Mouse (Mus musculus): ENCODE measurements around the gene Pitpnm1. TPM values are rescaled to one million over a fixed set of nuclear protein-coding genes. Genes with fewer than 3 reads are reported as not detected.

Pitpnm1 gene
- total and polyA plus RNA-seq, 2 experiments from 2014 or later: 127 to 187 TPM

DNA sequence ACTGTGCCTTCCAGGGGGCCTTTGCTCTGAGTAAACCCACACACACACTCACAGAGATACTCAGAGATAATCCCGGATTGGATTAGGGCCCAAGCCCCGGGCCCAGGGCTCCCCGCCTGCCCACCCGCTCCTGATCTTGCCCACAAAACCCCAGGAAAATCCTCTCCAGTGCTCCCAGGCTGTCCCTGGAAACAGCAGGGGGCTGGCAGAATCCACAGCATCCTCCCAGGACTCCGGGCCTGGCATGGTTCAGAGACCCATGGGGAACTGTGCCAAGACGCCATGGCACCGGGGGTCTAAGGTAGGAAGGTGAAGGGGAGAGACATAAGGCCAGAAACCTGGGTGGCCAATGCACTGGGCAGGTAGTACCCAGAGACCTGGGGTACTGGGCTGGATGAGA is 16.5 kb upstream of the Pitpnm1 start:
- Histone ChIP-seq H3K4me1 (ENCODE audit: insufficient read depth, low read length) (no peaks in the 10 kb centered on the region), H3K9ac (replicated peaks; ENCODE audit: low read length, poor library complexity, severe bottlenecking) (no peak overlapping the region), H3K4me2 (ENCODE audit: low read depth, low read length, poor library complexity, severe bottlenecking) (no peak overlapping the region), H3K36me3 (ENCODE audit: insufficient read depth, low read length) (no peaks in the 10 kb centered on the region), H3K27me3 (ENCODE audit: insufficient read depth, low read length) (no peaks in the 10 kb centered on the region), H3K27ac (ENCODE audit: low read depth, low read length) (no peak overlapping the region), H3K4me3 (ENCODE audit: low read depth, low read length) (no peak overlapping the region), H3K9me3 (ENCODE audit: low read length) (no peaks in the 10 kb centered on the region)
- WGBS: 83% methylated on average over 7 of the region's 7 CpGs
- DNase-seq (ENCODE audit: low spot score): no peak
- TF ChIP-seq CTCF (IDR thresholded peaks at IDR 0.05): no peak
- no peak for ATAC-seq (ENCODE audit: low FRiP score)

DNA sequence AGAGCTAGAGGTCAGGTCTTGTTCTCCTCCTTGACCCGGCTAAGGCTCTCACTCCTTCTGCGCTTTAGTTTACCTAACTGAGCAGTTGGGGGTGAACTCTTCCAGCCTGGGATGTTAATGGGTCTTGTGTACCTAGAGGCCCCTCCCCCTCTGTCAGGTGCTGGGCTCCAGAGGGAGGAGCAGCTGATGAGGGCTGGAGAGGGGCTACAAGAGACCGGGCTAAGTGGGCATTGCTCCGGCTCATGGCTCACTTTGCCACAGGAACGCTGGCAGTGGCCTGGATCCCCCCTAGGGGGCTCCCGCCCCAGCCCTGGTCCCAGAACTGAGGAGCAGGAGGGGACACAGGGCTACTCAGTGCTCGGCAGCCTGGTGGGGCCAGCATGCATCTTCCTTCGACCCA is 16.0 kb upstream of the Pitpnm1 start:
- ATAC-seq (ENCODE audit: low FRiP score) (no peak), DNase-seq (ENCODE audit: low spot score) (no peak)
- H3K27me3 ChIP-seq (ENCODE audit: insufficient read depth, low read length): no peaks in the 10 kb centered on the region
- no peaks in the 10 kb centered on the region for H3K4me1 ChIP-seq (ENCODE audit: insufficient read depth, low read length)
- H3K9me3 ChIP-seq (ENCODE audit: low read length): no peaks in the 10 kb centered on the region
- WGBS: 31% methylated on average over 8 of the region's 8 CpGs
- no peak overlapping the region for H3K27ac ChIP-seq (ENCODE audit: low read depth, low read length)
- no peak overlapping the region for H3K4me3 ChIP-seq (ENCODE audit: low read depth, low read length)
- H3K4me2 ChIP-seq (ENCODE audit: low read depth, low read length, poor library complexity, severe bottlenecking): no peak overlapping the region
- H3K9ac ChIP-seq (replicated peaks; ENCODE audit: low read length, poor library complexity, severe bottlenecking): no peak overlapping the region
- TF ChIP-seq CTCF (IDR thresholded peaks at IDR 0.05): no peak
- no peaks in the 10 kb centered on the region for H3K36me3 ChIP-seq (ENCODE audit: insufficient read depth, low read length)

DNA sequence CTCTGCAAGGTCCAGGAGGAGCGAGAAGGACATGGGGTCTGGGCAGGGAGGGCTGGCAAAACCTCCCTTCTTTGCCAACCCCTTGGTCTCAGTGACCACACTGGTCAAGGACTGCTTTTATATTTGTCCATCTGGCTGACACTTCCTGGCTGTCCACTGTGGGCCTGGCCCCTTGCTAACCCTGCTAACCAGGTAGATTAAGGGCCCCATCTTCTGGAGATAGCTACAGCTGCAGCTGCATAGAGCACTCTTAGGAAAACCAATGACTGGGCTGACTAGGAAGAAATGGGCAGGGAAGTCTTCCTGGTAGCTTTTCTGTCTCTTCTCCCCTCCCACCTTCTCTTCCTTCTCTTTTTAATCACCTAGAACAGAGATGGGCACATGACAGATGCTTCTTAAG is 14.8 kb upstream of the Pitpnm1 start:
- no peaks in the 10 kb centered on the region for H3K36me3 ChIP-seq (ENCODE audit: insufficient read depth, low read length)

DNA sequence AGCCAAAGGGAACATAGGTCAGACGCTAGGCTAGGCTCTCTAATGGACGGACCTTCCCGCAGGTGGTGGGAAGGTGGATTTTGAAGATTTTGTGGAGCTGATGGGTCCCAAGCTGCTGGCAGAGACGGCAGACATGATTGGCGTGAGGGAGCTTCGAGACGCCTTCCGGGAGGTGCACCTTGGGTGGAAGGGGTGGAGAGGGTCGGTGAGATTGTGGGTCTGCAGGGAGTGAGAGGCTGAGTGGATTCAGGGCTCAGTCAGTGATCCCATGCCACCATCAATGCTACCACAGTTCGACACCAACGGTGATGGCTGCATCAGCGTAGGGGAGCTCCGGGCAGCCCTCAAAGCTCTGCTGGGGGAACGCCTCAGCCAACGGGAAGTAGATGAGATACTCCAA is 13.6 kb upstream of the Pitpnm1 start:
- DNase-seq (ENCODE audit: low spot score): no peak
- no peak for ATAC-seq (ENCODE audit: low FRiP score)
- H3K9me3 ChIP-seq (ENCODE audit: low read length): no peaks in the 10 kb centered on the region
- no peak for TF ChIP-seq CTCF (IDR thresholded peaks at IDR 0.05)
- H3K4me2 ChIP-seq (ENCODE audit: low read depth, low read length, poor library complexity, severe bottlenecking): no peak overlapping the region
- H3K4me1 ChIP-seq (ENCODE audit: insufficient read depth, low read length): no peaks in the 10 kb centered on the region
- H3K27ac ChIP-seq (ENCODE audit: low read depth, low read length): no peak overlapping the region
- WGBS: 90% methylated on average over 15 of the region's 15 CpGs
- H3K36me3 ChIP-seq (ENCODE audit: insufficient read depth, low read length): no peaks in the 10 kb centered on the region
- no peak overlapping the region for H3K9ac ChIP-seq (replicated peaks; ENCODE audit: low read length, poor library complexity, severe bottlenecking)
- no peaks in the 10 kb centered on the region for H3K27me3 ChIP-seq (ENCODE audit: insufficient read depth, low read length)
- no peak overlapping the region for H3K4me3 ChIP-seq (ENCODE audit: low read depth, low read length)

More for the DNA sequence above, 14.8 kb upstream of the Pitpnm1 start:
- WGBS: 88% methylated on average over 1 of the region's 1 CpGs
- no peaks in the 10 kb centered on the region for H3K4me1 ChIP-seq (ENCODE audit: insufficient read depth, low read length)
- H3K9me3 ChIP-seq (ENCODE audit: low read length): no peaks in the 10 kb centered on the region
- no peak overlapping the region for H3K4me2 ChIP-seq (ENCODE audit: low read depth, low read length, poor library complexity, severe bottlenecking)
- peak; percentile 44 for TF ChIP-seq CTCF (IDR thresholded peaks at IDR 0.05)
- no peak for ATAC-seq (ENCODE audit: low FRiP score)
- no peak overlapping the region for H3K4me3 ChIP-seq (ENCODE audit: low read depth, low read length)
- H3K27ac ChIP-seq (ENCODE audit: low read depth, low read length): no peak overlapping the region
- H3K27me3 ChIP-seq (ENCODE audit: insufficient read depth, low read length): no peaks in the 10 kb centered on the region
- H3K9ac ChIP-seq (replicated peaks; ENCODE audit: low read length, poor library complexity, severe bottlenecking): no peak overlapping the region
- no peak for DNase-seq (ENCODE audit: low spot score)

DNA sequence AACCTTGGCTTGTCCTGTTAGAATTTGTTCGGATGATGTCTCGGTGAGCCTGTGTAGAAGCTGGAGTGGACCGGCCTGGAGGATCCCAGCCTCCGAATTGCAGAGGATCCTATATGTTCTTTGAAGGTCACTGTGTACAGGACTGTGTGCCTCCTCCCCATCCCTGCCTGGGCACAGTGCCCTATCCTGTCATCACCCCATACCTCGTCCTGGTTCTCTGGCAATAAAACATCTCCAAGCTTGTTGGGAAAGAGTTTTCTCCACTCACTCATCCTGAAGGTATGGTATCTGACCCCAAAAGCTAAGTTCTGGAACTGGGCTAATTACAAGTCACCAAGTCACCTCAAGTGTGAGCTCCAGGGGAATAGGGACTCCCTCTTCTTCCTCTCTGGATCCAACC is 12.7 kb upstream of the Pitpnm1 start:
- DNase-seq (ENCODE audit: low spot score): no peak
- ATAC-seq (ENCODE audit: low FRiP score): no peak
- Histone ChIP-seq H3K9ac (replicated peaks; ENCODE audit: low read length, poor library complexity, severe bottlenecking) (no peak overlapping the region), H3K4me3 (ENCODE audit: low read depth, low read length) (no peak overlapping the region), H3K27me3 (ENCODE audit: insufficient read depth, low read length) (no peaks in the 10 kb centered on the region), H3K4me1 (ENCODE audit: insufficient read depth, low read length) (no peaks in the 10 kb centered on the region), H3K9me3 (ENCODE audit: low read length) (no peaks in the 10 kb centered on the region), H3K27ac (ENCODE audit: low read depth, low read length) (no peak overlapping the region), H3K4me2 (ENCODE audit: low read depth, low read length, poor library complexity, severe bottlenecking) (no peak overlapping the region), H3K36me3 (ENCODE audit: insufficient read depth, low read length) (no peaks in the 10 kb centered on the region)
- no peak for TF ChIP-seq CTCF (IDR thresholded peaks at IDR 0.05)
- WGBS: 86% methylated on average over 5 of the region's 5 CpGs

DNA sequence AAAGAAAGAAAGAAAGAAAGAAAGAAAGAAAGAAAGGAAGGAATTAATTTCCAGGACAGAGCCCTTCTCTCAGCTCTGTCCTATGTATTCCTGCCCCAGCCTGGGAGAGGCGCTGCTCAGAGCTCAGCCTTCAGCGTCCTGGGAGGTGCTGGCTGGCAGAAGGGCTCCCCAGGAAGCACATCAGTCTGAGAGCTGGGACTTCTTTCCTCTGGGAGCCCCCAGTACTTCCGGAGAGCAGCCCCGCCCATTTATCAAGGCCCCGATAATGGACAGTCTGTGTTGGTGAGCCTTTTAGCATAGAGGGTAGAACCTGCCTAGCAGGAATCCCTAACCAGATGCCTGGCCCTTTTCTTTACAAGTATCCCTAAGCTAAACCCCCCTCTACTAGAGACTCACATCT is 11.7 kb upstream of the Pitpnm1 start:
- 56% methylated on average over 5 of the region's 5 CpGs for WGBS
- no peak overlapping the region for H3K4me3 ChIP-seq (ENCODE audit: low read depth, low read length)
- H3K27me3 ChIP-seq (ENCODE audit: insufficient read depth, low read length): no peaks in the 10 kb centered on the region
- H3K4me2 ChIP-seq (ENCODE audit: low read depth, low read length, poor library complexity, severe bottlenecking): no peak overlapping the region
- H3K27ac ChIP-seq (ENCODE audit: low read depth, low read length): no peak overlapping the region
- no peaks in the 10 kb centered on the region for H3K9me3 ChIP-seq (ENCODE audit: low read length)
- no peak for TF ChIP-seq CTCF (IDR thresholded peaks at IDR 0.05)
- H3K36me3 ChIP-seq (ENCODE audit: insufficient read depth, low read length): no peaks in the 10 kb centered on the region
- no peaks in the 10 kb centered on the region for H3K4me1 ChIP-seq (ENCODE audit: insufficient read depth, low read length)
- no peak overlapping the region for H3K9ac ChIP-seq (replicated peaks; ENCODE audit: low read length, poor library complexity, severe bottlenecking)
- DNase-seq (ENCODE audit: low spot score) (no peak), ATAC-seq (ENCODE audit: low FRiP score) (no peak)
